Mouse (Mus musculus): ENCODE measurements around the gene Snx11. TPM values are rescaled to one million over a fixed set of nuclear protein-coding genes. Genes with fewer than 3 reads are reported as not detected.
A peak's percentile ranks its signal among the peaks of the same experiment; 100 is the strongest.
"Not testable (repeated sequence)": the region's sequence is repeated elsewhere in the genome, so short reads cannot be mapped to it uniquely, and the experiment has no call there.

Snx11 gene
- 10 to 100 TPM; 12.4 to 13.7 TPM for total RNA-seq (2021)
- long read RNA-seq, experiment 1, transcript Snx11-202 (8 exons, 2,197 nt): major isoform, 11 of 30 reads
- long read RNA-seq, experiment 1, transcript Snx11-201 (9 exons, 2,551 nt): major isoform, 11 of 30 reads
- long read RNA-seq, experiment 1, partial matches to known transcripts: 1 of 30 reads
- long read RNA-seq, experiment 1, other reads (novel, unspliced or antisense): 7 of 30 reads
- long read RNA-seq, experiment 2, transcript Snx11-201 (9 exons, 2,551 nt): minor isoform, 6 of 18 reads
- long read RNA-seq, experiment 2, transcript Snx11-202 (8 exons, 2,197 nt): major isoform, 7 of 18 reads
- long read RNA-seq, experiment 2, partial matches to known transcripts: 0 of 18 reads
- long read RNA-seq, experiment 2, other reads (novel, unspliced or antisense): 5 of 18 reads

GRCm38 (mm10) chr11:96776968-96777962 is at the start of gene Snx11:
TSS of gene Snx11 (minus strand) at chr11:96777559.
- intact Hi-C loops (cut with DNase I): loop anchor here (5.0 kb wide), 2 partner anchors 85 to 135 kb away; no protein-coding TSS in a partner anchor
- peak; percentile 100 for DNase-seq

GRCm38 (mm10) chr11:96826481-96826880 is 49.1 kb upstream of the Snx11 start:
- intact Hi-C loops (cut with DNase I): no loop called here
- peak; percentile 39 to 64 for DNase-seq

- DNase-seq: peak; percentile 82 to 86
- intact Hi-C loops (cut with DNase I): no loop called here
These were observed 47.6 kb upstream of the Snx11 start for GRCm38 (mm10) chr11:96824783-96825495.

GRCm38 (mm10) chr11:96823880-96824782 is 46.8 kb upstream of the Snx11 start:
- peak; percentile 82 to 84 for DNase-seq
- intact Hi-C loops (cut with DNase I): no loop called here

GRCm38 (mm10) chr11:96823471-96823837 is 46.1 kb upstream of the Snx11 start:
- intact Hi-C loops (cut with DNase I): no loop called here
- no peak for DNase-seq

- intact Hi-C loops (cut with DNase I): no loop called here
- DNase-seq: no peak
These were observed 45.5 kb upstream of the Snx11 start for GRCm38 (mm10) chr11:96822675-96823470.

- intact Hi-C loops (cut with DNase I): no loop called here
- no peak for DNase-seq
These were observed 44.6 kb upstream of the Snx11 start for GRCm38 (mm10) chr11:96821956-96822355.

GRCm38 (mm10) chr11:96818128-96818710 is 40.9 kb upstream of the Snx11 start:
- intact Hi-C loops (cut with DNase I): no loop called here
- DNase-seq: no peak

- intact Hi-C loops (cut with DNase I): no loop called here
These were observed 39.6 kb upstream of the Snx11 start for GRCm38 (mm10) chr11:96816979-96817378.

GRCm38 (mm10) chr11:96816494-96816893 is 39.1 kb upstream of the Snx11 start:
- DNase-seq: no peak
- intact Hi-C loops (cut with DNase I): no loop called here

More at GRCm38 (mm10) chr11:96816979-96817378, 39.6 kb upstream of the Snx11 start:
- no peak for DNase-seq

GRCm38 (mm10) chr11:96815895-96816294 is 38.5 kb upstream of the Snx11 start:
- intact Hi-C loops (cut with DNase I): no loop called here
- DNase-seq: no peak

- intact Hi-C loops (cut with DNase I): no loop called here
These were observed 37.1 kb upstream of the Snx11 start for GRCm38 (mm10) chr11:96814443-96814842.

GRCm38 (mm10) chr11:96813920-96814319 is 36.6 kb upstream of the Snx11 start:
- intact Hi-C loops (cut with DNase I): no loop called here
- no peak for DNase-seq

More at GRCm38 (mm10) chr11:96814443-96814842, 37.1 kb upstream of the Snx11 start:
- DNase-seq: no peak

- intact Hi-C loops (cut with DNase I): no loop called here
These were observed 36.1 kb upstream of the Snx11 start for GRCm38 (mm10) chr11:96813455-96813854.

GRCm38 (mm10) chr11:96811188-96811587 is 33.8 kb upstream of the Snx11 start:
- intact Hi-C loops (cut with DNase I); DNase-seq: not testable (repeated sequence)

More at GRCm38 (mm10) chr11:96813455-96813854, 36.1 kb upstream of the Snx11 start:
- DNase-seq: no peak

- DNase-seq: no peak
- intact Hi-C loops (cut with DNase I): no loop called here
These were observed 32.3 kb upstream of the Snx11 start for GRCm38 (mm10) chr11:96809562-96810235.

GRCm38 (mm10) chr11:96808066-96808465 is 30.7 kb upstream of the Snx11 start:
- no peak for DNase-seq
- intact Hi-C loops (cut with DNase I): no loop called here

GRCm38 (mm10) chr11:96805606-96806005 is 28.2 kb upstream of the Snx11 start:
- intact Hi-C loops (cut with DNase I): no loop called here
- no peak for DNase-seq

Data from heart, postnatal 14 days (tissue).